Comparison of ENCODE assay signal across 10 mouse cellular contexts in the genomic region with DNA sequence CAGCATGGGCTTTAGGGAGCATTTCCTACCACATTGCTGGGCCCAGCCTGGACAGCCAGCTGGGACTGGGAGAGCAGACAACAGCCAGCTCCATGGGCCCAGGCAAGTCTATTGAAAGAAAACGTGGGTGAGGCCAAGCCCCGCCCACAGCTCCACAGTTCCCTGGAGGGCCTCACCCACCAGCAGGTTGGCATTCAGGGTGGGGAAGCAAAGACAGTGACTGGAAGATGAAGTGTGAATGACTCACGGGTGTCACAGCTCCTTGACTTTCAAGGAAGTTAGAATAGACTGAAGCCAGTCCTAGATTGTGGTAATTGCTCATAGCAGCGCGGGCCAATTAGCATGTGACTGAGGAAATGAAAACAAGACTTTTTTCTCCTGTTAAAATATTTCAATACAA. TPM values are rescaled to one million over a fixed set of nuclear protein-coding genes. Genes with fewer than 3 reads are reported as not detected.
DNase-seq lines count a peak whose midpoint lies in the region; ATAC-seq and TF ChIP-seq lines count a peak whose summit lies in the region.
"Had no signal": no experiment of that assay in that cellular context is flagged by ENCODE, and none has a peak within 500 bp of the region (broad histone marks: within the 10 kb centered on the region; RNA-seq: fewer than 3 reads in every experiment).

No protein-coding gene starts in this region.

- H3K36me3 ChIP-seq in lung, postnatal 0 days (ENCODE audit: insufficient read depth, low read length) = no peaks in the 10 kb centered on the region
- no peaks in the 10 kb centered on the region for H3K36me3 ChIP-seq in limb, embryonic 12.5 days
- H3K36me3 ChIP-seq in liver, embryonic 12.5 days = no peaks in the 10 kb centered on the region
- H3K36me3 ChIP-seq: limb, embryonic 13.5 days had no signal

- no peak for TF ChIP-seq CTCF in lung, postnatal 0 days (IDR thresholded peaks at IDR 0.05)

- TF ChIP-seq EP300 in lung, postnatal 0 days (IDR thresholded peaks at IDR 0.05) = no peak

- no peak for ATAC-seq in lung, postnatal 0 days
- no peak for ATAC-seq in limb, embryonic 12.5 days (ENCODE audit: insufficient number of reproducible peaks, insufficient read depth, low FRiP score, low TSS enrichment, low read depth)
- ATAC-seq in liver, embryonic 12.5 days = no peak

- H3K27ac ChIP-seq in lung, postnatal 0 days (ENCODE audit: low read length) = no peak overlapping the region
- peak overlapping the region; percentile 42; the same call in 1 of the 2 replicates for H3K27ac ChIP-seq in limb, embryonic 12.5 days
- H3K27ac ChIP-seq in liver, embryonic 12.5 days = no peak overlapping the region
- H3K27ac ChIP-seq: limb, embryonic 13.5 days had no signal

- no peaks in the 10 kb centered on the region for H3K27me3 ChIP-seq in lung, postnatal 0 days (replicated peaks; ENCODE audit: insufficient read depth, low read length)
- H3K27me3 ChIP-seq in limb, embryonic 12.5 days = peaks cover 74% of the 10 kb centered on the region
- H3K27me3 ChIP-seq in liver, embryonic 12.5 days (replicated peaks) = 0 out of 2 replicates have a peak, but pooled peaks cover 5% of the 10 kb centered on the region

- no peak overlapping the region for H3K9ac ChIP-seq in lung, postnatal 0 days (replicated peaks; ENCODE audit: low read depth)
- no peak overlapping the region for H3K9ac ChIP-seq in limb, embryonic 12.5 days (replicated peaks)
- H3K9ac ChIP-seq in liver, embryonic 12.5 days = no peak overlapping the region

- peak; percentile 45 for DNase-seq in lung, postnatal 0 days (ENCODE audit: low spot score)
- DNase-seq in lung, postnatal 14 days = no peak
- peak; percentile 70 for DNase-seq in ZHBTc4 (ENCODE audit: low read depth, low spot score)
- DNase-seq in gastrocnemius, postnatal 25 days = peak; percentile 47
- DNase-seq in adrenal gland, postnatal 36 days = no peak
- no peak for DNase-seq in cerebellum, adult 9-10 months

- WGBS in lung, postnatal 0 days = 54% methylated on average over 5 of the region's 5 CpGs
- WGBS in limb, embryonic 12.5 days = 50% methylated on average over 5 of the region's 5 CpGs
- WGBS in liver, embryonic 12.5 days (ENCODE audit: insufficient replicate concordance) = 47% methylated on average over 5 of the region's 5 CpGs

- no peak overlapping the region for H3K4me2 ChIP-seq in lung, postnatal 0 days (replicated peaks; ENCODE audit: low read depth, low read length)
- H3K4me2 ChIP-seq in limb, embryonic 12.5 days = no peak overlapping the region
- H3K4me2 ChIP-seq in liver, embryonic 12.5 days = no peak overlapping the region
- H3K4me2 ChIP-seq: limb, embryonic 13.5 days had no signal

- H3K4me1 ChIP-seq in lung, postnatal 0 days (ENCODE audit: insufficient read depth, low read depth, low read length) = no peaks in the 10 kb centered on the region
- H3K4me1 ChIP-seq in limb, embryonic 12.5 days (replicated peaks) = peaks cover 62% of the 10 kb centered on the region
- peaks cover 10% of the 10 kb centered on the region for H3K4me1 ChIP-seq in liver, embryonic 12.5 days

- no peak overlapping the region for H3K4me3 ChIP-seq in lung, postnatal 0 days (ENCODE audit: low read depth, low read length)
- H3K4me3 ChIP-seq in limb, embryonic 12.5 days (replicated peaks) = no peak overlapping the region
- H3K4me3 ChIP-seq in liver, embryonic 12.5 days = no peak overlapping the region
- H3K4me3 ChIP-seq: limb, embryonic 13.5 days had no signal

- H3K9me3 ChIP-seq in lung, postnatal 0 days (ENCODE audit: low read length) = no peaks in the 10 kb centered on the region
- H3K9me3 ChIP-seq in limb, embryonic 12.5 days = no peaks in the 10 kb centered on the region
- H3K9me3 ChIP-seq in liver, embryonic 12.5 days (replicated peaks) = no peaks in the 10 kb centered on the region
- H3K9me3 ChIP-seq: limb, embryonic 13.5 days had no signal

RNA-seq across cellular contexts. Expression of gene Ccdc188, which starts 22.6 kb away (rescaled TPM):
- not detected in 2 replicates for polyA plus RNA-seq in lung, postnatal 0 days (2015; fragmentation: Nextera tagmentation; extraction: Ambion mirVana)
- total RNA-seq in gastrocnemius, postnatal 25 days (2021) = not detected
- polyA plus RNA-seq in limb, embryonic 12.5 days (2016; fragmentation: Nextera tagmentation; extraction: Ambion mirVana) = not detected in 2 replicates
- not detected for total RNA-seq in adrenal gland, postnatal 36 days (2021)
- not detected in 2 replicates for polyA plus RNA-seq in liver, embryonic 12.5 days (2016; fragmentation: Nextera tagmentation; extraction: Ambion mirVana)
- polyA plus RNA-seq: limb, embryonic 13.5 days; spleen, adult 2 months had no signal

RNA-seq across cellular contexts. Expression of gene Zdhhc8, which starts 39.9 kb away (rescaled TPM):
- polyA plus RNA-seq in lung, postnatal 0 days (2015; fragmentation: Nextera tagmentation; extraction: Ambion mirVana) = 12.9 and 13.9 TPM in 2 replicates
- 10 to 100 TPM; 21.6 to 26.6 TPM for total RNA-seq in gastrocnemius, postnatal 25 days (2021)
- 18.5 and 20.0 TPM in 2 replicates for polyA plus RNA-seq in limb, embryonic 12.5 days (2016; fragmentation: Nextera tagmentation; extraction: Ambion mirVana)
- total RNA-seq in adrenal gland, postnatal 36 days (2021) = 10 to 100 TPM; 20.2 to 23.1 TPM
- polyA plus RNA-seq in liver, embryonic 12.5 days (2016; fragmentation: Nextera tagmentation; extraction: Ambion mirVana) = 4.3 and 4.9 TPM in 2 replicates

RNA-seq across cellular contexts. Expression of gene Trmt2a, which starts 53.4 kb away (rescaled TPM):
- polyA plus RNA-seq in lung, postnatal 0 days (2015; fragmentation: Nextera tagmentation; extraction: Ambion mirVana) = 39.2 and 39.7 TPM in 2 replicates
- 1 to 10 TPM; 9.6 to 10.0 TPM for total RNA-seq in gastrocnemius, postnatal 25 days (2021)
- polyA plus RNA-seq in limb, embryonic 12.5 days (2016; fragmentation: Nextera tagmentation; extraction: Ambion mirVana) = 119 and 122 TPM in 2 replicates
- total RNA-seq in adrenal gland, postnatal 36 days (2021) = 10 to 100 TPM; 46.5 to 47.1 TPM
- 88.8 and 96.5 TPM in 2 replicates for polyA plus RNA-seq in liver, embryonic 12.5 days (2016; fragmentation: Nextera tagmentation; extraction: Ambion mirVana)

RNA-seq across cellular contexts. Expression of gene Ranbp1, which starts 53.5 kb away (rescaled TPM):
- polyA plus RNA-seq in lung, postnatal 0 days (2015; fragmentation: Nextera tagmentation; extraction: Ambion mirVana) = 155 and 163 TPM in 2 replicates
- 10 to 100 TPM; 21.6 to 24.7 TPM for total RNA-seq in gastrocnemius, postnatal 25 days (2021)
- 943 and 976 TPM in 2 replicates for polyA plus RNA-seq in limb, embryonic 12.5 days (2016; fragmentation: Nextera tagmentation; extraction: Ambion mirVana)
- total RNA-seq in adrenal gland, postnatal 36 days (2021) = 100 to 1,000 TPM; 137 to 164 TPM
- polyA plus RNA-seq in liver, embryonic 12.5 days (2016; fragmentation: Nextera tagmentation; extraction: Ambion mirVana) = 595 and 610 TPM in 2 replicates

Comparison
In these comparisons a context has a peak if more than half of its experiments do, and no peak if none do; other contexts are left out.
1. DNase-seq: peak in lung, postnatal 0 days (single experiment), ZHBTc4 (single experiment) and gastrocnemius, postnatal 25 days (single experiment); none in lung, postnatal 14 days (single experiment), adrenal gland, postnatal 36 days (0 of 2) and cerebellum, adult 9-10 months (single experiment).